Mouse (Mus musculus) testis, adult 2 months (tissue): ENCODE measurements at regions not wholly inside any gene's neighbourhood (a gene's known extent, or its start where the extent isn't known, plus 50 kb on each side); places are given as distances from the start of the nearest gene placed in this dataset.

ENCODE experiments used
- CTCF ChIP-seq: fragments of 200-500 bp; IDR thresholded peaks from 2 replicates; pipeline ENCODE4 v1.5.1; 2012; ENCODE audit warnings: low read depth, mild to moderate bottlenecking, inconsistent platforms, low read length, moderate library complexity; ENCODE audit not compliant: control insufficient read depth, insufficient read depth, insufficient replicate concordance
- POLR2A ChIP-seq: fragments of 200-500 bp; IDR thresholded peaks from 2 replicates; pipeline ENCODE4 v1.6.1; 2012; ENCODE audit warnings: low read depth, mild to moderate bottlenecking, inconsistent platforms, low read length, moderate library complexity; ENCODE audit not compliant: control insufficient read depth

DNA sequence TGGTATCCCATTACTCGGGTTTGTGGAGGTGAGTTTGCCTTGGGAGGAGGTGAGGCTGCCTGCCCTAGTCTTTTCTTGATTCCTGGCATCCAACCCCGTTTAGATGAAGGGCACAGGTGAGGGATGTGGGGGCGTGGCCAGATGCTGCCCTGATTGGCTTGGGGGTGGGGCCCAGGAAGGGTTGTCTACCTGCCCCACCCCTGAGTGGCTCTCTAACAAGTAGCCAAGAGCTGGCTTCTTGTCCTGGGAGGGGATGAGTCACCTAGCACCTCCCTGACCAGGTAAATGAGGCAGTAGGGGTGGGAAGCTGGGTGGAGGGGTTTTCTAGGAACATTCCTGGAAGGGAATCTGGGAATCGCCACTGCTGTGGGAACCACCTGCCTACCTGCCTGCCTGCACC lies 74.7 kb upstream of the 1600014C23Rik start:
- TF ChIP-seq CTCF (no peak), POLR2A (no peak)
